Mouse (Mus musculus) MEL (cell line): ENCODE results near the gene Tmem30a. TPM values are rescaled to one million over a fixed set of nuclear protein-coding genes. Genes with fewer than 3 reads are reported as not detected.
A peak's percentile ranks its signal among the peaks of the same experiment; 100 is the strongest.

ENCODE experiments used
- DNase-seq: peaks from one replicate; pipeline ENCODE4 v3.0.0; 2011; ENCODE audit warnings: low read depth, low spot score
- H3K27ac ChIP-seq: 2 replicates; pipeline ENCODE4 v1.5.1; 2012; ENCODE audit warnings: low read depth, mild to moderate bottlenecking, control low read depth, low read length, moderate library complexity; ENCODE audit not compliant: control insufficient read depth
- H3K27me3 ChIP-seq, 2 experiments: fragments of 150-350 bp in 1 of 2; sonication (generic) in 1 of 2; 2 replicates each; pipeline ENCODE4 v1.6.1; 2012; ENCODE audit warnings: low read length in 2 of 2, mild to moderate bottlenecking in 2 of 2, improper control_type of control experiment in 1 of 2, moderate library complexity in 1 of 2; ENCODE audit not compliant: insufficient read depth in 2 of 2, control insufficient read depth in 1 of 2
- H3K36me3 ChIP-seq, 2 experiments: 2 replicates each; pipeline ENCODE4 v1.6.1; 2012 to 2014; ENCODE audit warnings: low read length in 2 of 2, improper control_type of control experiment in 1 of 2, inconsistent platforms in 1 of 2, mild to moderate bottlenecking in 1 of 2; ENCODE audit not compliant: insufficient read depth in 2 of 2, control insufficient read depth in 1 of 2
- H3K4me1 ChIP-seq, 2 experiments: fragments of 150-350 bp in 1 of 2; sonication (generic) in 1 of 2; 2 replicates each; pipeline ENCODE4 v1.6.1; 2012; ENCODE audit warnings: low read length in 2 of 2, improper control_type of control experiment in 1 of 2, mild to moderate bottlenecking in 1 of 2; ENCODE audit not compliant: insufficient read depth in 2 of 2, control insufficient read depth in 1 of 2
- H3K4me3 ChIP-seq, 2 experiments: fragments of 150-350 bp in 1 of 2; sonication (generic) in 1 of 2; 2 replicates each; pipeline ENCODE4 v1.5.1; 2012; ENCODE audit warnings: low read depth in 2 of 2, low read length in 2 of 2, mild to moderate bottlenecking in 2 of 2, moderate library complexity in 2 of 2, control low read depth in 1 of 2, improper control_type of control experiment in 1 of 2; ENCODE audit not compliant: control insufficient read depth in 1 of 2, insufficient read depth in 1 of 2
- H3K79me2 ChIP-seq: 2 replicates; pipeline ENCODE4 v1.6.1; 2012; ENCODE audit warnings: mild to moderate bottlenecking, low read length, moderate library complexity; ENCODE audit not compliant: control insufficient read depth, poor library complexity, insufficient read depth
- H3K9ac ChIP-seq: 2 replicates; pipeline ENCODE4 v1.6.1; 2012; ENCODE audit warnings: low read depth, mild to moderate bottlenecking, control low read depth, low read length, moderate library complexity; ENCODE audit not compliant: control insufficient read depth, poor library complexity, severe bottlenecking
- H3K9me3 ChIP-seq: fragments of 150-350 bp; sonication (generic); replicated peaks from 2 replicates; pipeline ENCODE4 v1.6.1; 2012; ENCODE audit warnings: mild to moderate bottlenecking, low read length, improper control_type of control experiment, moderate library complexity; ENCODE audit not compliant: insufficient read depth
- BHLHE40 ChIP-seq: IDR thresholded peaks from 2 replicates; pipeline ENCODE4 v1.6.1; 2012; ENCODE audit warnings: low read depth, mild to moderate bottlenecking, inconsistent platforms, low read length, improper control_type of control experiment, borderline replicate concordance
- CHD1 ChIP-seq: IDR thresholded peaks from 2 replicates; pipeline ENCODE4 v1.6.1; 2012; ENCODE audit warnings: low read depth, mild to moderate bottlenecking, inconsistent platforms, low read length, improper control_type of control experiment
- CHD2 ChIP-seq: IDR thresholded peaks from 2 replicates; pipeline ENCODE4 v1.6.1; 2011; ENCODE audit warnings: low read length, improper control_type of control experiment
- CTCF ChIP-seq, 3 experiments: IDR thresholded peaks in 2 of 3; conservative IDR thresholded peaks in 1 of 3; 2 replicates each; pipeline ENCODE4 v1.5.1; 2011 to 2012; ENCODE audit warnings: low read length in 3 of 3, low read depth in 2 of 3, mild to moderate bottlenecking in 2 of 3, improper control_type of control experiment in 1 of 3, inconsistent platforms in 1 of 3, mixed read lengths in 1 of 3, moderate library complexity in 1 of 3; ENCODE audit not compliant: control insufficient read depth in 1 of 3, insufficient read depth in 1 of 3, poor library complexity in 1 of 3, severe bottlenecking in 1 of 3
- E2F4 ChIP-seq: IDR thresholded peaks from 2 replicates; pipeline ENCODE4 v1.6.1; 2011; ENCODE audit warnings: low read depth, low read length, improper control_type of control experiment, borderline replicate concordance
- ELF1 ChIP-seq: IDR thresholded peaks from 2 replicates; pipeline ENCODE4 v1.6.1; 2014; ENCODE audit warnings: low read depth, mild to moderate bottlenecking, inconsistent platforms, low read length, improper control_type of control experiment, moderate library complexity
- EP300 ChIP-seq, 2 experiments: IDR thresholded peaks; 2 replicates each; pipeline ENCODE4 v1.6.1; 2011; ENCODE audit warnings: improper control_type of control experiment in 2 of 2, low read length in 2 of 2, low read depth in 1 of 2, mild to moderate bottlenecking in 1 of 2
- ETS1 ChIP-seq: IDR thresholded peaks from 2 replicates; pipeline ENCODE4 v1.6.1; 2012; ENCODE audit warnings: low read depth, mild to moderate bottlenecking, inconsistent platforms, low read length, improper control_type of control experiment, moderate library complexity
- GABPA ChIP-seq: IDR thresholded peaks from 2 replicates; pipeline ENCODE4 v1.6.1; 2012; ENCODE audit warnings: low read depth, mild to moderate bottlenecking, inconsistent platforms, low read length, improper control_type of control experiment, moderate library complexity
- GATA1 ChIP-seq: IDR thresholded peaks from 2 replicates; pipeline ENCODE4 v1.6.1; 2011; ENCODE audit warnings: low read depth, low read length, improper control_type of control experiment
- HCFC1 ChIP-seq: IDR thresholded peaks from 2 replicates; pipeline ENCODE4 v1.6.1; 2012; ENCODE audit warnings: low read depth, mild to moderate bottlenecking, inconsistent platforms, low read length, improper control_type of control experiment, moderate library complexity
- JUND ChIP-seq: IDR thresholded peaks from 2 replicates; pipeline ENCODE4 v1.6.1; 2011; ENCODE audit warnings: low read depth, mild to moderate bottlenecking, improper control_type of control experiment, low read length
- KAT2A ChIP-seq: conservative IDR thresholded peaks from 2 replicates; pipeline ENCODE4 v1.6.1; 2012; ENCODE audit warnings: low read depth, low read length, improper control_type of control experiment, inconsistent platforms
- MAFK ChIP-seq: IDR thresholded peaks from 2 replicates; pipeline ENCODE4 v1.6.1; 2011; ENCODE audit warnings: low read depth, mild to moderate bottlenecking, low read length, improper control_type of control experiment, borderline replicate concordance
- MAX ChIP-seq: IDR thresholded peaks from 2 replicates; pipeline ENCODE4 v1.6.1; 2011; ENCODE audit warnings: low read length, improper control_type of control experiment
- MAZ ChIP-seq: IDR thresholded peaks from 2 replicates; pipeline ENCODE4 v1.6.1; 2012; ENCODE audit warnings: low read depth, mild to moderate bottlenecking, inconsistent platforms, low read length, improper control_type of control experiment
- MEF2A ChIP-seq: IDR thresholded peaks from 2 replicates; pipeline ENCODE4 v1.6.1; 2014; ENCODE audit warnings: low read depth, mild to moderate bottlenecking, inconsistent platforms, low read length, improper control_type of control experiment; ENCODE audit not compliant: poor library complexity, insufficient replicate concordance, severe bottlenecking; ENCODE audit errors: extremely low read depth
- MXI1 ChIP-seq: IDR thresholded peaks from 2 replicates; pipeline ENCODE4 v1.6.1; 2011; ENCODE audit warnings: mild to moderate bottlenecking, low read depth, low read length, improper control_type of control experiment
- MYB ChIP-seq: IDR thresholded peaks from 2 replicates; pipeline ENCODE4 v1.6.1; 2011; ENCODE audit warnings: mild to moderate bottlenecking, low read depth, low read length, improper control_type of control experiment
- MYC ChIP-seq: IDR thresholded peaks from 2 replicates; pipeline ENCODE4 v1.6.1; 2011; ENCODE audit warnings: low read depth, mild to moderate bottlenecking, low read length, improper control_type of control experiment, moderate library complexity
- NELFE ChIP-seq: IDR thresholded peaks from 2 replicates; pipeline ENCODE4 v1.6.1; 2011; ENCODE audit warnings: low read depth, low read length, improper control_type of control experiment
- NRF1 ChIP-seq: IDR thresholded peaks from 2 replicates; pipeline ENCODE4 v1.6.1; 2014; ENCODE audit warnings: low read depth, mild to moderate bottlenecking, inconsistent platforms, low read length, improper control_type of control experiment, moderate library complexity; ENCODE audit not compliant: poor library complexity, insufficient read depth, severe bottlenecking
- POLR2A ChIP-seq, 2 experiments: IDR thresholded peaks; 2 replicates each; pipeline ENCODE4 v1.6.1; 2011 to 2012; ENCODE audit warnings: low read length in 2 of 2, mild to moderate bottlenecking in 2 of 2, control low read depth in 1 of 2, improper control_type of control experiment in 1 of 2, low read depth in 1 of 2, moderate library complexity in 1 of 2; ENCODE audit not compliant: control insufficient read depth in 1 of 2, insufficient read depth in 1 of 2, poor library complexity in 1 of 2
- POLR2AphosphoS2 ChIP-seq: IDR thresholded peaks from 2 replicates; pipeline ENCODE4 v1.6.1; 2011; ENCODE audit warnings: low read length, improper control_type of control experiment
- POLR2AphosphoS5 ChIP-seq: IDR thresholded peaks from 2 replicates; pipeline ENCODE4 v1.6.1; 2012; ENCODE audit warnings: low read depth, borderline replicate concordance, mild to moderate bottlenecking, inconsistent platforms, low read length, moderate library complexity, mixed read lengths
- RAD21 ChIP-seq: IDR thresholded peaks from 2 replicates; pipeline ENCODE4 v1.6.1; 2011; ENCODE audit warnings: mild to moderate bottlenecking, low read depth, low read length, improper control_type of control experiment
- RCOR1 ChIP-seq: IDR thresholded peaks from 2 replicates; pipeline ENCODE4 v1.6.1; 2012; ENCODE audit warnings: low read depth, mild to moderate bottlenecking, inconsistent platforms, low read length, improper control_type of control experiment
- SIN3A ChIP-seq: IDR thresholded peaks from 2 replicates; pipeline ENCODE4 v1.6.1; 2012; ENCODE audit warnings: low read length, improper control_type of control experiment, inconsistent platforms
- SMC3 ChIP-seq: IDR thresholded peaks from 2 replicates; pipeline ENCODE4 v1.6.1; 2011; ENCODE audit warnings: low read depth, low read length, improper control_type of control experiment
- TBP ChIP-seq: IDR thresholded peaks from 2 replicates; pipeline ENCODE4 v1.8.0; 2011; ENCODE audit warnings: low read depth, low read length, improper control_type of control experiment
- TCF12 ChIP-seq: IDR thresholded peaks from 2 replicates; pipeline ENCODE4 v1.6.1; 2014; ENCODE audit warnings: low read depth, mild to moderate bottlenecking, inconsistent platforms, low read length, improper control_type of control experiment, moderate library complexity
- UBTF ChIP-seq: IDR thresholded peaks from 2 replicates; pipeline ENCODE4 v1.6.1; 2012; ENCODE audit warnings: low read depth, mild to moderate bottlenecking, inconsistent platforms, low read length, improper control_type of control experiment, moderate library complexity, borderline replicate concordance; ENCODE audit not compliant: insufficient read depth
- USF1 ChIP-seq: IDR thresholded peaks from 2 replicates; pipeline ENCODE4 v1.6.1; 2014; ENCODE audit warnings: low read depth, mild to moderate bottlenecking, inconsistent platforms, low read length, improper control_type of control experiment, moderate library complexity
- USF2 ChIP-seq, 2 experiments: IDR thresholded peaks; 2 replicates each; pipeline ENCODE4 v1.6.1; 2011 to 2012; ENCODE audit warnings: improper control_type of control experiment in 2 of 2, low read length in 2 of 2, borderline replicate concordance in 1 of 2, inconsistent platforms in 1 of 2, low read depth in 1 of 2, mild to moderate bottlenecking in 1 of 2; ENCODE audit not compliant: insufficient read depth in 1 of 2
- ZC3H11A ChIP-seq: IDR thresholded peaks from 2 replicates; pipeline ENCODE4 v1.6.1; 2012; ENCODE audit warnings: low read depth, mild to moderate bottlenecking, inconsistent platforms, low read length, improper control_type of control experiment
- ZKSCAN1 ChIP-seq: IDR thresholded peaks from 2 replicates; pipeline ENCODE4 v1.6.1; 2012; ENCODE audit warnings: low read depth, mild to moderate bottlenecking, inconsistent platforms, low read length, improper control_type of control experiment, moderate library complexity
- ZMIZ1 ChIP-seq: IDR thresholded peaks from 2 replicates; pipeline ENCODE4 v1.6.1; 2012; ENCODE audit warnings: low read depth, mild to moderate bottlenecking, inconsistent platforms, low read length, improper control_type of control experiment, moderate library complexity
- ZNF384 ChIP-seq: IDR thresholded peaks from 2 replicates; pipeline ENCODE4 v1.6.1; 2012; ENCODE audit warnings: low read depth, mild to moderate bottlenecking, inconsistent platforms, low read length, improper control_type of control experiment
- polyA plus RNA-seq, 2 experiments: library from polyadenylated mRNA; stranded (reverse) in 1 of 2; unstranded in 1 of 2; fragments of >175 nt in 1 of 2; fragments of >200 nt in 1 of 2; gene quantifications; 2 replicates each; pipeline versions ENCODE4 v1.2.1 to v1.2.4; 2012; ENCODE audit warnings: low replicate concordance in 2 of 2, low read depth in 1 of 2; ENCODE audit not compliant: insufficient read length in 2 of 2, insufficient read depth in 1 of 2, missing spikeins in 1 of 2
- total RNA-seq: library from RNA; depleted of rRNA; stranded (reverse); fragments of 300-350 nt; gene quantifications from 2 replicates; pipeline ENCODE4 v1.2.3, GENCODE M21; 2012

Gene Tmem30a
- total and polyA plus RNA-seq, 3 experiments = 19.3 to 25.8 TPM; not detected in 1

- peak; percentile 68 for DNase-seq
- Histone ChIP-seq H3K4me3 (no peak overlapping the region), H3K9ac (no peak overlapping the region), H3K4me1 (no peaks in the 10 kb centered on the region), H3K9me3 (no peaks in the 10 kb centered on the region), H3K27me3 (peaks cover 0 to 7% of the 10 kb centered on the region in 2 experiments), H3K36me3 (no peaks in the 10 kb centered on the region), H3K79me2 (no peaks in the 10 kb centered on the region), H3K27ac (no peak overlapping the region)
- TF ChIP-seq E2F4 (no peak), MYC (no peak), ETS1 (no peak), MYB (no peak), ZKSCAN1 (no peak), MEF2A (no peak), CHD1 (no peak), MXI1 (no peak), RCOR1 (no peak), POLR2A (IDR thresholded peaks at IDR 0.05; ENCODE audit: control insufficient read depth in 1 of 2, insufficient read depth in 1 of 2, low read depth in 1 of 2, low read length in 2 of 2, poor library complexity in 1 of 2) (no peak), ZC3H11A (peak; percentile 64), SIN3A (no peak), TCF12 (no peak), ZNF384 (0 out of 2 replicates have a peak, but pooled peaks have one; percentile 21), MAZ (no peak), KAT2A (no peak), ZMIZ1 (no peak), JUND (no peak), RAD21 (peak; percentile 81), GABPA (no peak), NELFE (no peak), HCFC1 (no peak), MAX (no peak), USF2 (IDR thresholded peaks at IDR 0.05; ENCODE audit: borderline replicate concordance in 1 of 2, insufficient read depth in 1 of 2, low read depth in 1 of 2, low read length in 2 of 2) (no peak), TBP (no peak), SMC3 (peak; percentile 79), CTCF (IDR thresholded peaks at IDR 0.05 in 2 of 3, conservative IDR thresholded peaks at IDR 0.05 in 1 of 3; ENCODE audit: control insufficient read depth in 1 of 3, insufficient read depth in 1 of 3, low read depth in 2 of 3, low read length in 3 of 3, poor library complexity in 1 of 3, severe bottlenecking in 1 of 3) (peak in 2 of 3 experiments; percentile 53 to 80; a peak in 4 of 6 replicates), GATA1 (no peak), POLR2AphosphoS5 (no peak), USF1 (no peak), NRF1 (no peak), BHLHE40 (no peak), POLR2AphosphoS2 (no peak), CHD2 (no peak), EP300 (IDR thresholded peaks at IDR 0.05; ENCODE audit: low read depth in 1 of 2, low read length in 2 of 2) (no peak), UBTF (no peak), MAFK (no peak), ELF1 (no peak)
Measured at GRCm38 (mm10) chr9:79723090-79723489, 70.2 kb downstream of the Tmem30a start.
